Mouse (Mus musculus): Measurements from ENCODE around the gene Nicn1. TPM values are rescaled to one million over a fixed set of nuclear protein-coding genes. Genes with fewer than 3 reads are reported as not detected.
"Not testable (repeated sequence)": the region's sequence is repeated elsewhere in the genome, so short reads cannot be mapped to it uniquely, and the experiment has no call there.

Gene Nicn1
- polyA plus RNA-seq, 1 experiment from 2014 or later: 65.1 TPM

GRCm38 (mm10) chr9:108307021-108307807 lies 17.0 kb downstream of the Nicn1 start:
- DNase-seq (ENCODE audit: low spot score) (no peak), ATAC-seq (ENCODE audit: insufficient read depth, low FRiP score, low TSS enrichment) (no peak)
- H3K9me3 ChIP-seq (ENCODE audit: control insufficient read depth, low read length): no peaks in the 10 kb centered on the region
- H3K9ac ChIP-seq (ENCODE audit: low read length): peak overlapping the region; percentile 95
- H3K4me1 ChIP-seq (ENCODE audit: control insufficient read depth, insufficient read depth, low read length): peaks cover 18% of the 10 kb centered on the region
- H3K36me3 ChIP-seq (ENCODE audit: control insufficient read depth, insufficient read depth, low read length): peaks cover 2% of the 10 kb centered on the region; the same call in 1 of the 2 replicates
- 27% methylated on average over 12 of the region's 12 CpGs for WGBS
- peak overlapping the region; percentile 86 for H3K4me2 ChIP-seq (ENCODE audit: low read depth)
- H3K27ac ChIP-seq (ENCODE audit: low read depth, low read length): peak overlapping the region; percentile 99
- H3K27me3 ChIP-seq (ENCODE audit: control insufficient read depth, insufficient read depth, low read length): no peaks in the 10 kb centered on the region
- H3K4me3 ChIP-seq (ENCODE audit: low read depth, low read length): peak overlapping the region; percentile 92

GRCm38 (mm10) chr9:108308141-108308540 lies 17.9 kb downstream of the Nicn1 start:
- H3K27me3 ChIP-seq (ENCODE audit: control insufficient read depth, insufficient read depth, low read length): no peaks in the 10 kb centered on the region
- ATAC-seq (ENCODE audit: insufficient read depth, low FRiP score, low TSS enrichment) (no peak), DNase-seq (ENCODE audit: low spot score) (no peak)
- no peak overlapping the region for H3K9ac ChIP-seq (ENCODE audit: low read length)
- H3K4me2 ChIP-seq (ENCODE audit: low read depth): peak overlapping the region; percentile 86
- WGBS: 77% methylated on average over 2 of the region's 2 CpGs
- H3K36me3 ChIP-seq (ENCODE audit: control insufficient read depth, insufficient read depth, low read length): no peaks in the 10 kb centered on the region
- peaks cover 18% of the 10 kb centered on the region for H3K4me1 ChIP-seq (ENCODE audit: control insufficient read depth, insufficient read depth, low read length)
- no peak overlapping the region; the same call in 1 of the 2 replicates for H3K4me3 ChIP-seq (ENCODE audit: low read depth, low read length)
- H3K27ac ChIP-seq (ENCODE audit: low read depth, low read length): no peak overlapping the region
- no peaks in the 10 kb centered on the region for H3K9me3 ChIP-seq (ENCODE audit: control insufficient read depth, low read length)

GRCm38 (mm10) chr9:108317572-108317971 lies 27.3 kb downstream of the Nicn1 start:
- WGBS: 97% methylated on average over 3 of the region's 3 CpGs
- Histone ChIP-seq H3K27me3 (ENCODE audit: control insufficient read depth, insufficient read depth, low read length) (no peaks in the 10 kb centered on the region), H3K4me2 (ENCODE audit: low read depth) (no peak overlapping the region), H3K36me3 (ENCODE audit: control insufficient read depth, insufficient read depth, low read length) (no peaks in the 10 kb centered on the region; the same call in 1 of the 2 replicates), H3K4me1 (ENCODE audit: control insufficient read depth, insufficient read depth, low read length) (no peaks in the 10 kb centered on the region), H3K9me3 (ENCODE audit: control insufficient read depth, low read length) (no peaks in the 10 kb centered on the region), H3K4me3 (ENCODE audit: low read depth, low read length) (no peak overlapping the region), H3K9ac (ENCODE audit: low read length) (no peak overlapping the region), H3K27ac (ENCODE audit: low read depth, low read length) (no peak overlapping the region)
- DNase-seq (ENCODE audit: low spot score) (no peak), ATAC-seq (ENCODE audit: insufficient read depth, low FRiP score, low TSS enrichment) (no peak)

DNA sequence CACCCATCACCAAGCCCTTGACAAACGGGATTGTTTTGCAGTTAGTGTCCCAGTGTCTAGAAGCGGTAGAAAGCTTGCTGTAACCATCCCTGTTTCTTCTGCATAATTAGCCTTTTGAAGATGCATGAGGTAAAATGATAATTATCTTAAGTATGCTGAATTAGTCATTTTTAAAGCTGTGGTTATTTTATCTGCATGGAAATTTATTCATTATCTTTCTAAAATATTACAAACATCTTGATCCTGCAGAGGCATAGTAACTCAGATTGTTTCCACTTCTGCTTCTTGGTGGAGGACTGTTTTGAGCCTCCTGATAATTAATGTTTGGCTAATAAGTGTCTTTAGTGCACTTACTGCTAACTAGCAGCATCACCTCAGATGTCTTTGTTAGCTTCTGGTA lies 28.2 kb downstream of the Nicn1 start:
- DNase-seq (ENCODE audit: low spot score) (no peak), ATAC-seq (ENCODE audit: insufficient read depth, low FRiP score, low TSS enrichment) (no peak)
- H3K27ac ChIP-seq (ENCODE audit: low read depth, low read length): no peak overlapping the region
- 86% methylated on average over 2 of the region's 2 CpGs for WGBS
- no peak overlapping the region for H3K9ac ChIP-seq (ENCODE audit: low read length)
- H3K4me1 ChIP-seq (ENCODE audit: control insufficient read depth, insufficient read depth, low read length): no peaks in the 10 kb centered on the region
- no peaks in the 10 kb centered on the region for H3K9me3 ChIP-seq (ENCODE audit: control insufficient read depth, low read length)
- H3K36me3 ChIP-seq (ENCODE audit: control insufficient read depth, insufficient read depth, low read length): no peaks in the 10 kb centered on the region; the same call in 1 of the 2 replicates
- no peak overlapping the region for H3K4me3 ChIP-seq (ENCODE audit: low read depth, low read length)
- no peak overlapping the region for H3K4me2 ChIP-seq (ENCODE audit: low read depth)
- H3K27me3 ChIP-seq (ENCODE audit: control insufficient read depth, insufficient read depth, low read length): no peaks in the 10 kb centered on the region

GRCm38 (mm10) chr9:108322054-108322453 lies 31.8 kb downstream of the Nicn1 start:
- H3K4me1 ChIP-seq (ENCODE audit: control insufficient read depth, insufficient read depth, low read length); H3K27me3 ChIP-seq (ENCODE audit: control insufficient read depth, insufficient read depth, low read length); H3K9me3 ChIP-seq (ENCODE audit: control insufficient read depth, low read length); DNase-seq (ENCODE audit: low spot score); H3K9ac ChIP-seq (ENCODE audit: low read length); H3K27ac ChIP-seq (ENCODE audit: low read depth, low read length); ATAC-seq (ENCODE audit: insufficient read depth, low FRiP score, low TSS enrichment); H3K4me3 ChIP-seq (ENCODE audit: low read depth, low read length); H3K4me2 ChIP-seq (ENCODE audit: low read depth); H3K36me3 ChIP-seq (ENCODE audit: control insufficient read depth, insufficient read depth, low read length): not testable (repeated sequence)
- 94% methylated on average over 7 of the region's 7 CpGs for WGBS

GRCm38 (mm10) chr9:108324784-108325183 lies 34.6 kb downstream of the Nicn1 start:
- Histone ChIP-seq H3K4me1 (ENCODE audit: control insufficient read depth, insufficient read depth, low read length) (no peaks in the 10 kb centered on the region), H3K27ac (ENCODE audit: low read depth, low read length) (no peak overlapping the region), H3K36me3 (ENCODE audit: control insufficient read depth, insufficient read depth, low read length) (peaks cover 4% of the 10 kb centered on the region; the same call in 1 of the 2 replicates), H3K9ac (ENCODE audit: low read length) (no peak overlapping the region), H3K9me3 (ENCODE audit: control insufficient read depth, low read length) (no peaks in the 10 kb centered on the region), H3K4me3 (ENCODE audit: low read depth, low read length) (no peak overlapping the region), H3K4me2 (ENCODE audit: low read depth) (no peak overlapping the region), H3K27me3 (ENCODE audit: control insufficient read depth, insufficient read depth, low read length) (no peaks in the 10 kb centered on the region)
- WGBS: 97% methylated on average over 1 of the region's 1 CpGs
- DNase-seq (ENCODE audit: low spot score): no peak
- ATAC-seq (ENCODE audit: insufficient read depth, low FRiP score, low TSS enrichment): no peak

GRCm38 (mm10) chr9:108325811-108326210 lies 35.6 kb downstream of the Nicn1 start:
- H3K4me2 ChIP-seq (ENCODE audit: low read depth): no peak overlapping the region
- no peaks in the 10 kb centered on the region for H3K9me3 ChIP-seq (ENCODE audit: control insufficient read depth, low read length)
- ATAC-seq (ENCODE audit: insufficient read depth, low FRiP score, low TSS enrichment): no peak
- 98% methylated on average over 2 of the region's 2 CpGs for WGBS
- H3K9ac ChIP-seq (ENCODE audit: low read length): no peak overlapping the region
- H3K27me3 ChIP-seq (ENCODE audit: control insufficient read depth, insufficient read depth, low read length): no peaks in the 10 kb centered on the region
- no peaks in the 10 kb centered on the region for H3K4me1 ChIP-seq (ENCODE audit: control insufficient read depth, insufficient read depth, low read length)
- no peak overlapping the region for H3K4me3 ChIP-seq (ENCODE audit: low read depth, low read length)
- peaks cover 5% of the 10 kb centered on the region; the same call in 1 of the 2 replicates for H3K36me3 ChIP-seq (ENCODE audit: control insufficient read depth, insufficient read depth, low read length)
- DNase-seq (ENCODE audit: low spot score): no peak
- no peak overlapping the region for H3K27ac ChIP-seq (ENCODE audit: low read depth, low read length)

DNA sequence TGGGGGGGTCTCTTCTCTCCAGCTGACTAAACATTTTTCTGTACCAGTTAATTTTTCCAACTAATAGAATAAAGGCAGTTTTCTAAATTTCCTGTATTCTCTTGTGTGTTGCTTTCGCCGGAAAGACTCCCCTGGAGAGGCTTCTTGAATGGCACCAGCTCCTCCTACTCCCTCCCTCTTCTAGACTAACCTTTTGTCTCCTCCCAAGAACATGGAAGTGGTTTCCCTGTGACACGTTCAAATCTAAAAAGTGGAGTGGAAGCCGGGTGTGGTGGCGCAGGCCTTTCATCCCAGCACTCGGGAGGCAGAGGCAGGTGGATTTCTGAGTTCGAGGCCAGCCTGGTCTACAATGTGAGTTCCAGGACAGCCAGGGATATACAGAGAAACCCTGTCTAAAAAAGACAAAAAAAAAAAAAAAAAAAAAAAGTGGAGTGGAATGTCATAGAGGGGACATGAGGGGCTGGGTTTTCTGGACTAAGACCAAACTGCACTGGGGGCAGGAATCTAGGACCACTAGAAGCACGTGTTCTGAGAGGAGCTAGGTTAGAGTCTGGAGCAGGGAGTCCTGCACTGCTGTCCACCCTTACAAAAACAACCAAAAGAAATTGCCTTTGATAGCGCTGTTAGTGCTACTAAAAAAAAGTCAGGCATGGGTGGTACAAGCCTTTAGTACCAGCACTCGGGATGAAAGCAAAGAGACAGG lies 47.8 kb downstream of the Nicn1 start:
- Histone ChIP-seq H3K9me3 (ENCODE audit: control insufficient read depth, low read length) (no peaks in the 10 kb centered on the region), H3K9ac (ENCODE audit: low read length) (no peak overlapping the region)

More for the DNA sequence above, 47.8 kb downstream of the Nicn1 start:
- Histone ChIP-seq H3K4me3 (ENCODE audit: low read depth, low read length) (no peak overlapping the region), H3K27ac (ENCODE audit: low read depth, low read length) (no peak overlapping the region), H3K4me2 (ENCODE audit: low read depth) (peak overlapping the region; percentile 70), H3K27me3 (ENCODE audit: control insufficient read depth, insufficient read depth, low read length) (no peaks in the 10 kb centered on the region), H3K4me1 (ENCODE audit: control insufficient read depth, insufficient read depth, low read length) (peaks cover 9% of the 10 kb centered on the region), H3K36me3 (ENCODE audit: control insufficient read depth, insufficient read depth, low read length) (peaks cover 11% of the 10 kb centered on the region)
- ATAC-seq (ENCODE audit: insufficient read depth, low FRiP score, low TSS enrichment): no peak
- WGBS: 72% methylated on average over 10 of the region's 10 CpGs
- DNase-seq (ENCODE audit: low spot score): no peak

Measured in neural tube, embryonic 11.5 days (tissue).